Mouse (Mus musculus): Measurements from ENCODE around the gene Mrpl58.
"Not testable (repeated sequence)": the region's sequence is repeated elsewhere in the genome, so short reads cannot be mapped to it uniquely, and the experiment has no call there.

The Mrpl58 gene

DNA sequence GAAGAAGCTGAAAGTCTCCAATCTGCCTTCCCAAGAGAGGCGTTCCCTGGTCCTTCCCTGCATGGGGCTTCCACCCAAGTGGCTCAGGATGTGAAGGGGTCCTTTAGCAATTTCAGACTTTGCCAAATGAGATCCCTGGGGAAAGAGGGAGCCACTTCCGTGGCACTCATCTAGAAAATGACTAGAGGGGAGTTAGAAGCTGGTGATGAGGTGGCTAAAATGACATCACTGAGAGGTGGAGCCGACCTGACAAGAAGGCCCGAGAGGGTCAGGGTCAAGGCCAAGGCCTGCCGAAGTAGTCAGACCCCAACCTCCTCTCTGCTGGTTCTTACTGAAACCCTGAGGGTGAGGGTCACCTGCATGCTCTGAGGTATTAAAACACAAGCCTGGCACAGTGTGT, 20.7 kb upstream of the Mrpl58 start:
- no peak for DNase-seq

GRCm38 (mm10) chr11:115383701-115384474, 19.7 kb upstream of the Mrpl58 start:
- DNase-seq, result peak; percentile 72 to 78

DNA sequence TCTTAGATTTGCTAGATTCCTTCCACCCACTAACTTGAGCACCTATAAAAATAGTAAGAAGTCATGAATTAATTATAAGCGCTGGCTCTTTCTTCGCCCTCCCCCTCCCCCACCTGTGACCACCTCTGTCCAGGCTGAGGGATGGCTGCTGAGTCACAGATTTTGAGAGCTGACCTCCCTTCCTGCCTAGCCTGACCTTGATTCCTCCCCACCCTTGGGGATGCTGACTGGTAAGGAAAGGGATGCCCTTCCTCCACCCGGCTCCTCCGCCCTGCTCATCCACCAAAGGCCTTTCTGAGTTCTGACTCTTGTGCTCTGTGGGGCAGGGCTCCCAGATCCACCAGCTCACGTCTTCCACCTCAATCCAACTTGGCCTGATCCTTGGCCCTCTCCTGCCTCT, 19.0 kb upstream of the Mrpl58 start:
- peak; percentile 31 to 52 for DNase-seq

GRCm38 (mm10) chr11:115386859-115387258, 16.7 kb upstream of the Mrpl58 start:
- not testable (repeated sequence) for DNase-seq

DNA sequence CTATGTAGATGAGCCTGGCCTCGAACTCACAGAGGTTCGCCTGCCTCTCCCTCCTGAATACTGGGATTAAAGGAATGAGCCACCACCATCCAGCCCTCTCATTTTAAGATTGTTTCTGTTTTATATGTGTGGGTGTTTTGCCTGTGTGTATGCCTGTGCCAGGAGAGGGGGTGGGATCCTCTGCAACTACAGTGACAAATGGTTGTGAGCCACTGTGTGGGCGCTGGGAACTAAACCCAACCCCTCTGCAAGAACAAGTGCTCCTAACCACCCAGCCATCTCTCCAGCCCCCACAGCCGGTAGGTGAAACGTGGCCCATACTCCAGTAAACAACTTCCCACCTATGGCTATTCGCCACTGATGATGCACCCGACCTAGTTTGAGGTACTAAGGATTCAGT, 12.2 kb upstream of the Mrpl58 start:
- no peak for DNase-seq

DNA sequence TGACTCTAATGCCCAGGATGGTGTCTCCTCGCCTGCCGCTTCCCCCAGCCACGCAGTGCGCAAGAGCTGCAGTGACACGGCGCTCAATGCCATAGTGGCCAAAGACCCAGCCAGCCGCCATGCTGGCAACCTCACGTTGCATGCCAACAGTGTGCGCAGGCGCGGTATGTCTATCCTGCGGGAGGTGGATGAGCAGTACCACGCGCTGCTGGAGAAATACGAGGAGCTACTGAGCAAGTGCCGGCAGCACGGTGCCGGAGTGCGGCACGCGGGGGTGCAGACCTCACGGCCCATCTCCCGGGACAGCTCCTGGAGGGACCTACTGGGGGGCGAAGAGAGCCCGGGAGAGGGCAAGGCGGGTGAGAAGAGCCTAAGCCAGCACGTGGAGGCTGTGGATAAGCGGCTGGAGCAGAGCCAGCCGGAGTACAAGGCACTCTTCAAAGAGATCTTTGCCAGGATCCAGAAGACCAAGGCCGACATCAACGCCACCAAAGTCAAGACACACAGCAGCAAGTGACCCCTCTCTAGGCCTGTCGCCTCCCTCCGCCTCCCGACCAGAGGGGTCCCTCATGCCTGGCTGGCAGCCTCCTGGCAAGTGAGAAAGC, 9.7 kb upstream of the Mrpl58 start:
- no peak for DNase-seq

GRCm38 (mm10) chr11:115398085-115398484, 5.5 kb upstream of the Mrpl58 start:
- no peak for DNase-seq

DNA sequence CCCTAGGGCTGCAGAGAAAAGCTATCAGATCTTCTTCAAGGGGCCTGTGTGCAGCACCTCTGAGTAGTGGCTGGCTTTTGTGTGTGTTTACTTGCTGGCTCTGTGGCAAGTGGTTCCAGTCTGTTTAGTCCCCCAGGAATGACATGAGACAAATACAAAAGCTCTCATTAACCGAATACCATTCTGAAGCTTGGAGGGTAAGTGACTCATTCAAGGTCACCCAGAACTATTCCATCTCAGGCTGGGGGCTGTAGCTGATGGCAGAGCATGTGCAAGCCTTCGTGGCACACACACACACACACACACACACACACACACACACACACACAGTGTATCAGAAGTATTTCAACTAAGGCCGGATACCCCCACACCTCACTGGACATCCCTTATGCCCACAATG, 3.4 kb upstream of the Mrpl58 start:
- no peak for DNase-seq

GRCm38 (mm10) chr11:115400630-115401391, 2.7 kb upstream of the Mrpl58 start:
- DNase-seq, result no peak

DNA sequence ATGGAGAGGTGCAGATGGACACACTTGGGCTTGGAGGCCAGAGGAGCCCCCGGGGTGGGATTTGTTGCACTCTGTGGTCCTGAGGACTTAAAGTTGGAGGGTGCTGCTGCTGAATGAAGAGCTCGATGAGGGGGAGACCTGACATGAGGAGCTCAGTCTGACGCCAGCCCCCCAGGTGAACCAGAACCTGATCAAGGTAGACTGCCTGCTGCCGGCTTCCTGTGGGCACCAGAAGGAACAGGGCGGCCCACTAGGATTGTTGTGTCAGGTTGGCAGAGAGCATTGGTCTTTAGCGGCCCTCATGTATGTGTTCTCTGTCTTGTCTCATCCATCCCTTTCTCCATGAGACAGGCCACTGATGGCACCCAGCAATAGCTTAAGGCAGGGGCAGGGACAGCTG, 2.2 kb downstream of the Mrpl58 start:
- DNase-seq, result no peak

DNA sequence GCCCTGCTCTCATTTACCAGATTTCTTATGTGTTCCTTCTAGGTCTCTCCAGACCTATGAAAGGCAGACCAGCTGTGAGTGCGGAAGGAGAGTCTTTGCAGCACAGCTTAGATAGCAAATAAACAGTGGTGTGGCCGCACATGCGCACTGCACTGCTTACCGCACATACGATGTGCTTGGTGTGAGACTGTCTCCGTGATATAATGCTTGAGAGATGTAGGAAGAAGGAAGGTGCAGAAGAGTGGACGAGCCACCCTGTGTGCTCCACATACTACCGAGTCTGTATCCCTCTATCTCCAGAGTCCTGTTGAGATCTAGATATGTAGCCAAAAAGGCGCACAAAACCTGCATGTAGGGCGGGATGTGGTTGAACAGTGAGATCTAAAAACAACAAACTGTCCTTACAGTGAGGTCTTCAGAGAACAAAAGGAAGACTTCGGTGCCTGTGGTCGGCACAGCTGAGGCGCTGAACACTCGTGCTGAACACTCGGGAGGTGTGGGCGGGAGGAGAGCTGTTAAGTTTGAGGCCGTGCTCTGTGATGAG, 3.4 kb downstream of the Mrpl58 start:
- DNase-seq, result no peak

- no peak for DNase-seq
Observed at GRCm38 (mm10) chr11:115408266-115408920, 4.8 kb downstream of the Mrpl58 start.

GRCm38 (mm10) chr11:115409556-115409955, 6.0 kb downstream of the Mrpl58 start:
- no peak for DNase-seq

GRCm38 (mm10) chr11:115419531-115420237, 16.1 kb downstream of the Mrpl58 start, which contains the start of the genes Atp5h and Kctd2:
Gene Atp5h, minus strand, starts transcription at chr11:115419962.
Gene Kctd2, plus strand, starts transcription at chr11:115420128.
- peak; percentile 92 to 96 for DNase-seq

GRCm38 (mm10) chr11:115420336-115421190, 17.0 kb downstream of the Mrpl58 start:
- DNase-seq, result peak; percentile 76 to 85

GRCm38 (mm10) chr11:115421328-115421727, 17.8 kb downstream of the Mrpl58 start:
- DNase-seq, result no peak

DNA sequence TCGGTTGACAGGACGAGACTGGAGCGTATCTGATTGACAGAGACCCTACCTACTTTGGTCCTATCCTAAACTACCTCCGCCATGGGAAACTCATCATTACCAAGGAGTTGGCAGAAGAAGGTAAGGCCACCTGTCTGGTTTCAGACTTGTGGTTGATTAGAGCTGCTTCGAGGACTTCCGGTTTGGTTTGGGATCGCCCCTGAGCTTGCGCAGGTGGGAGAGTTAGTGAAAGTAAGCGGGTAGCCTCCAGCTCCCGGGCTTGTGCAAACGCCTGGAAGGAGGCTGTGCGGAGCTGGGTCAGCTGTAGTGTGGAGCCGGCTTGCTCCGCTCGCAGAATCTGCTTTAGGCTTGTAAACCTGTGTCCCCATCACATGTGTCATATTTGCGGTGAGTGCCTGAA, 18.4 kb downstream of the Mrpl58 start:
- no peak for DNase-seq

GRCm38 (mm10) chr11:115423091-115423490, 19.5 kb downstream of the Mrpl58 start:
- DNase-seq, result no peak

DNA sequence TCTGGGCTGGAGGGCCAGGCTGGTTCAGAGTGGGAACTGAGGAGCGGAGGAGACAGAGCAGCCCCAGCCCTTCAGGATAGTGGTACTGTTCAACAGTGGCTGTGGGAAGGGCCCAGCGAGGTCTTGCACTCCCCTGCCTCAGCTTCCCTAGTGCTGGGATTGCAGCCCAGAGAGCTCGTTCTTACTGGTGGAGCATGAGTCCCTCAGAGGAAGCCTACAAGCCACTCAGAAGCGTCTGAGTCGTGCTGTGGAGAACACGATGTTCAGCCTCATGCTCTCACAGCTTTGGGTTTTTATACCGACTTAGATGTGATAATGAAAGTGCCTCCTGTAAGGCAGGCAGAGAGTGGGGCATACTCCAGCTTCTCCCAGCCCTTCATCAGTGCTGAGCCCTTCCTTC, 21.1 kb downstream of the Mrpl58 start:
- no peak for DNase-seq

DNA sequence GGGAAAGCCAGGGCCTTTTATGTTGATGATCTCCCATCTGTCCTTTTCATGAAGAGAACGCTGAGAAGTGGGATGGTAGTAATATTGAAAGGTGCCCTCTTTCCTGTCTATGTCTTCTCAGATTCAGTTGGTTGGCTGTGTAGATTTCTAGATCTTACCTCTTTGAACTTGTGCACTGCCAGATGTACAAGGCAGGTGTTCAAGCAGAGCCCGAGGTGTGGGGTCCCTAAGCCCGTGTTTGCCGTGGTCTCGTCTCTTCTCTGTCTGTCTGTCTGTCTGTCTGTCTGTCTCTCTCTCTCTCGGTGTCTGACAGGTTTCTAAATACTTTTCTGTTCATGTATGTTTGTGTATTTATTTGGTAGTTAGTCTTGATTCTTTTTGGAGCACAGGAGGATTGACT, 22.1 kb downstream of the Mrpl58 start:
- DNase-seq, result no peak

All from kidney, postnatal 4 days (tissue).